Comparison of ENCODE assay signal across 8 mouse cellular contexts in genomic region chr9:71216036-71216995, GRCm38 (mm10). TPM values are rescaled to one million over a fixed set of nuclear protein-coding genes. Genes with fewer than 3 reads are reported as not detected.
DNase-seq lines count a peak whose midpoint lies in the region; ATAC-seq and TF ChIP-seq lines count a peak whose summit lies in the region.

No protein-coding gene starts in this region.

- peaks cover 40% of the 10 kb centered on the region for H3K27me3 ChIP-seq in intestine, embryonic 14.5 days (replicated peaks; ENCODE audit: control insufficient read depth, insufficient read depth, low read length)
- peaks cover 77% of the 10 kb centered on the region for H3K27me3 ChIP-seq in liver, embryonic 14.5 days (ENCODE audit: control insufficient read depth, insufficient read depth, low read length)

- TF ChIP-seq EP300 in liver, embryonic 14.5 days (IDR thresholded peaks at IDR 0.05; ENCODE audit: low read depth) = no peak

- no peak for TF ChIP-seq POLR2A in olfactory bulb, adult 2 months (IDR thresholded peaks at IDR 0.05; ENCODE audit: insufficient read depth, low read depth, low read length)

- peak overlapping the region; percentile 67 for H3K4me2 ChIP-seq in intestine, embryonic 14.5 days (ENCODE audit: low read length)
- peak overlapping the region; percentile 45 for H3K4me2 ChIP-seq in liver, embryonic 14.5 days (ENCODE audit: low read depth)

- peak overlapping the region; percentile 53 for H3K4me3 ChIP-seq in brown adipose tissue, adult 24 weeks (ENCODE audit: insufficient read depth, low read depth, low read length)
- H3K4me3 ChIP-seq in intestine, embryonic 14.5 days (ENCODE audit: low read depth, low read length) = peak overlapping the region; percentile 50
- peak overlapping the region in 1 of 2 experiments; percentile 42; a peak in 2 of 4 replicates for H3K4me3 ChIP-seq in liver, embryonic 14.5 days (ENCODE audit: insufficient read depth in 1 of 2, low read depth in 2 of 2, low read length in 2 of 2)
- H3K4me3 ChIP-seq in olfactory bulb, adult 2 months (ENCODE audit: insufficient read depth, low read depth, low read length) = peak overlapping the region; percentile 1; the same call in 1 of the 2 replicates

- ATAC-seq in intestine, embryonic 14.5 days (replicated peaks; ENCODE audit: low FRiP score, low TSS enrichment, low read depth) = peak; percentile 48
- no peak for ATAC-seq in liver, embryonic 14.5 days (ENCODE audit: insufficient read depth)

- no peak for TF ChIP-seq CTCF in liver, embryonic 14.5 days (IDR thresholded peaks at IDR 0.05; ENCODE audit: low read depth)
- TF ChIP-seq CTCF in olfactory bulb, adult 2 months (IDR thresholded peaks at IDR 0.05; ENCODE audit: insufficient read depth, low read depth, low read length) = no peak

- no peak overlapping the region for H3K27ac ChIP-seq in brown adipose tissue, adult 24 weeks (replicated peaks; ENCODE audit: low read depth, low read length)
- H3K27ac ChIP-seq in intestine, embryonic 14.5 days (ENCODE audit: low read depth) = no peak overlapping the region; the same call in 1 of the 2 replicates
- no peak overlapping the region for H3K27ac ChIP-seq in liver, embryonic 14.5 days
- no peak overlapping the region for H3K27ac ChIP-seq in olfactory bulb, adult 2 months (ENCODE audit: insufficient read depth, low read depth, low read length)

- H3K4me1 ChIP-seq in brown adipose tissue, adult 24 weeks (ENCODE audit: control insufficient read depth, insufficient read depth, insufficient read length, low read length) = no peaks in the 10 kb centered on the region; the same call in 1 of the 2 replicates
- H3K4me1 ChIP-seq in intestine, embryonic 14.5 days (replicated peaks; ENCODE audit: control insufficient read depth, insufficient read depth, low read length) = peaks cover 13% of the 10 kb centered on the region; the same call in 1 of the 2 replicates
- no peaks in the 10 kb centered on the region for H3K4me1 ChIP-seq in liver, embryonic 14.5 days (replicated peaks; ENCODE audit: control insufficient read depth in 2 of 2, insufficient read depth in 2 of 2, low read length in 1 of 2)
- H3K4me1 ChIP-seq in olfactory bulb, adult 2 months (ENCODE audit: control insufficient read depth, insufficient read depth, low read length) = peaks cover 5% of the 10 kb centered on the region; the same call in 1 of the 2 replicates

- peak; percentile 11 to 13 for DNase-seq in layer of hippocampus, postnatal 14 days (ENCODE audit: low spot score in 2 of 2)
- DNase-seq in layer of hippocampus, adult 9-10 months (ENCODE audit: low spot score) = no peak
- DNase-seq in gastrocnemius, postnatal 4 days (ENCODE audit: low spot score in 2 of 2) = peak; percentile 21 to 35
- peak; percentile 83 for DNase-seq in intestine, embryonic 14.5 days (ENCODE audit: low spot score)
- DNase-seq in liver, embryonic 14.5 days (ENCODE audit: low read depth in 3 of 3, low spot score in 3 of 3) = no peak
- no peak for DNase-seq in MN1 (ENCODE audit: low spot score)

- WGBS in intestine, embryonic 14.5 days = under 1% methylated on average over 57 of the region's 57 CpGs
- 3% methylated on average over 57 of the region's 57 CpGs for WGBS in liver, embryonic 14.5 days (ENCODE audit: insufficient replicate concordance)
- WGBS in olfactory bulb, adult 2 months = 2% methylated on average over 57 of the region's 57 CpGs

- no peaks in the 10 kb centered on the region; the same call in 1 of the 2 replicates for H3K9me3 ChIP-seq in intestine, embryonic 14.5 days (ENCODE audit: control insufficient read depth, low read length)
- no peaks in the 10 kb centered on the region for H3K9me3 ChIP-seq in liver, embryonic 14.5 days (ENCODE audit: control insufficient read depth, low read length)

- peak overlapping the region; percentile 44 for H3K9ac ChIP-seq in intestine, embryonic 14.5 days (ENCODE audit: low read length)
- H3K9ac ChIP-seq in liver, embryonic 14.5 days (replicated peaks) = no peak overlapping the region

- no peaks in the 10 kb centered on the region for H3K36me3 ChIP-seq in intestine, embryonic 14.5 days (ENCODE audit: control insufficient read depth, insufficient read depth, low read length)
- no peaks in the 10 kb centered on the region for H3K36me3 ChIP-seq in liver, embryonic 14.5 days (replicated peaks; ENCODE audit: control insufficient read depth, insufficient read depth, low read depth)

RNA-seq across cellular contexts. Expression of gene Aldh1a2, which starts 0.7 kb away (rescaled TPM):
- total RNA-seq in layer of hippocampus, postnatal 14 days (2021) = 1 to 10 TPM; 4.7 to 6.2 TPM
- polyA plus RNA-seq in brown adipose tissue, adult 24 weeks (2012; ENCODE audit: insufficient read depth, insufficient read length, missing spikeins) = 0.44 TPM in 1 of 2 replicates, not detected in the other
- 10 to 100 TPM; 28.0 to 31.1 TPM for total RNA-seq in gastrocnemius, postnatal 4 days (2021)
- 123 and 139 TPM in 2 replicates for polyA plus RNA-seq in intestine, embryonic 14.5 days (2014; fragmentation: Nextera tagmentation; extraction: Ambion mirVana)
- polyA plus RNA-seq in liver, embryonic 14.5 days (2012; rRNA removed) = 0.47 and 0.58 TPM in 2 replicates
- 0.79 and 1.3 TPM in 2 replicates for polyA plus RNA-seq in liver, embryonic 14.5 days (2014; fragmentation: Nextera tagmentation; extraction: Ambion mirVana)
- polyA plus RNA-seq in olfactory bulb, adult 2 months (2012; ENCODE audit: insufficient read depth, insufficient read length, low replicate concordance, missing spikeins) = not detected in 2 replicates

RNA-seq across cellular contexts. Expression of gene Aqp9, which starts 47.8 kb away (rescaled TPM):
- total RNA-seq in layer of hippocampus, postnatal 14 days (2021) = 1 to 10 TPM; 2.1 to 2.3 TPM
- 0.63 TPM in 1 of 2 replicates, not detected in the other for polyA plus RNA-seq in brown adipose tissue, adult 24 weeks (2012; ENCODE audit: insufficient read depth, insufficient read length, missing spikeins)
- under 1 TPM in 1 of 2 experiments, not detected in 1; 0.86 TPM for total RNA-seq in gastrocnemius, postnatal 4 days (2021)
- 0.26 and 0.38 TPM in 2 replicates for polyA plus RNA-seq in intestine, embryonic 14.5 days (2014; fragmentation: Nextera tagmentation; extraction: Ambion mirVana)
- polyA plus RNA-seq in liver, embryonic 14.5 days (2012; rRNA removed) = 3.5 and 4.1 TPM in 2 replicates
- polyA plus RNA-seq in liver, embryonic 14.5 days (2014; fragmentation: Nextera tagmentation; extraction: Ambion mirVana) = 8.6 and 9.0 TPM in 2 replicates
- not detected in 2 replicates for polyA plus RNA-seq in olfactory bulb, adult 2 months (2012; ENCODE audit: insufficient read depth, insufficient read length, low replicate concordance, missing spikeins)

Comparison
In these comparisons a context has a peak if more than half of its experiments do, and no peak if none do; other contexts are left out.
1. DNase-seq: peak in layer of hippocampus, postnatal 14 days (2 of 2), gastrocnemius, postnatal 4 days (2 of 2) and intestine, embryonic 14.5 days (single experiment); none in layer of hippocampus, adult 9-10 months (single experiment), liver, embryonic 14.5 days (0 of 3) and MN1 (single experiment).
2. RNA of gene Aldh1a2, which starts 0.7 kb away (polyA plus RNA-seq): 123 to 139 TPM in intestine, embryonic 14.5 days; 0.47 to 1.3 TPM in liver, embryonic 14.5 days, 0.44 TPM in brown adipose tissue, adult 24 weeks and not detected in olfactory bulb, adult 2 months; every median in the first group is over 10 times any median in the second.